Mouse (Mus musculus): ENCODE measurements around the gene Gbe1. TPM values are rescaled to one million over a fixed set of nuclear protein-coding genes. Genes with fewer than 3 reads are reported as not detected.

The Gbe1 gene
- polyA plus RNA-seq, 2 experiments: 3.0 to 5.7 TPM

- WGBS (ENCODE audit: insufficient replicate concordance): 61% methylated on average over 10 of the region's 10 CpGs
- ATAC-seq (ENCODE audit: insufficient read depth) (no peak), DNase-seq (ENCODE audit: low read depth in 3 of 3, low spot score in 3 of 3) (no peak)
- Histone ChIP-seq H3K4me2 (ENCODE audit: low read depth) (no peak overlapping the region), H3K9me3 (ENCODE audit: control insufficient read depth, low read length) (no peaks in the 10 kb centered on the region), H3K27me3 (ENCODE audit: control insufficient read depth, insufficient read depth, low read length) (no peaks in the 10 kb centered on the region), H3K36me3 (replicated peaks; ENCODE audit: control insufficient read depth, insufficient read depth, low read depth) (no peaks in the 10 kb centered on the region), H3K4me3 (ENCODE audit: insufficient read depth in 1 of 2, low read depth in 2 of 2, low read length in 2 of 2) (no peak overlapping the region), H3K9ac (replicated peaks) (no peak overlapping the region), H3K4me1 (replicated peaks; ENCODE audit: control insufficient read depth in 2 of 2, insufficient read depth in 2 of 2, low read length in 1 of 2) (no peaks in the 10 kb centered on the region), H3K27ac (no peak overlapping the region)
- TF ChIP-seq CTCF (IDR thresholded peaks at IDR 0.05; ENCODE audit: low read depth) (no peak), EP300 (IDR thresholded peaks at IDR 0.05; ENCODE audit: low read depth) (no peak)
These were observed 15.3 kb downstream of the Gbe1 start for GRCm38 (mm10) chr16:70329036-70329435.

DNA sequence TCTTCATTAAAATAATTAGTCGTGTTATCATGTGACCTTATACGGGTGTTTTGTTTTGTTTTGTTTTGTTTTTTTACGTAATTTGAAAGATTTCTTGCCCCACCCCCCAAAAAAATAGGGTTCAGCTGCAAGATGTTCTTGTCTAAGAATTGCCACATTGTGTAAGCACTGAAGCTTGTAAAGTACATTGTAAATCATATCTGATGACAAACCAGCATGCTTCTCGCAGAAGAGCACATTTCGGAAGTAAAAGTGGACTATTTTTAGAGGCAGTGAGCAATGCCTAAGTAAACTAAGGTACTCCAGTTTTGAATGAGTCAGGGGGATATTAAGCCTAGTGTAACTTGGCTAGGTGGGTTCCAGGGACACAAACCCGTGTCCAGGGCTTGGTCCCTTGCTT, 15.7 kb downstream of the Gbe1 start:
- Histone ChIP-seq H3K4me3 (ENCODE audit: insufficient read depth in 1 of 2, low read depth in 2 of 2, low read length in 2 of 2) (no peak overlapping the region), H3K27ac (no peak overlapping the region), H3K9me3 (ENCODE audit: control insufficient read depth, low read length) (no peaks in the 10 kb centered on the region), H3K27me3 (ENCODE audit: control insufficient read depth, insufficient read depth, low read length) (no peaks in the 10 kb centered on the region), H3K36me3 (replicated peaks; ENCODE audit: control insufficient read depth, insufficient read depth, low read depth) (no peaks in the 10 kb centered on the region), H3K4me2 (ENCODE audit: low read depth) (no peak overlapping the region), H3K4me1 (replicated peaks; ENCODE audit: control insufficient read depth in 2 of 2, insufficient read depth in 2 of 2, low read length in 1 of 2) (no peaks in the 10 kb centered on the region), H3K9ac (replicated peaks) (no peak overlapping the region)
- no peak for TF ChIP-seq EP300 (IDR thresholded peaks at IDR 0.05; ENCODE audit: low read depth)
- no peak for TF ChIP-seq CTCF (IDR thresholded peaks at IDR 0.05; ENCODE audit: low read depth)
- WGBS (ENCODE audit: insufficient replicate concordance): 59% methylated on average over 6 of the region's 6 CpGs
- ATAC-seq (ENCODE audit: insufficient read depth) (no peak), DNase-seq (ENCODE audit: low read depth in 3 of 3, low spot score in 3 of 3) (no peak)

DNA sequence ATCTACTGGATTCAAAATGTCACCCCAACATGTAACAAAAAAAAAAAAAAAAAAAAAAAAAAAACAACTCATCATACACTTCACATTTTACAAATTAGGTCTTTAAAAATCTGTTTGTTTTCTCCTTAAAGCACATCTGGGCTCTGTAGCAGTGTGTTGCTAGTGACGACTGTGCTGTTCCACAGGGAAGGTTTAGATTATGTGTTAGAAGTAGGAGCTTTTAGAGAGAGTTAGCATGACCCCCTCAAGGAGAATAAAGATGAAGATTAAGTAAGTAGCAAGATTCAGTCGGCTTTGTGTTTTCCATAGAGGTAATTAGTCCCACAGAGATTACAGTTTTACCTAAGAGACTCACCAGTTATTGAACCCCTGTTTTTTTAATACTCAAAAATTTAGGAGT, 16.3 kb downstream of the Gbe1 start:
- Histone ChIP-seq H3K4me3 (ENCODE audit: insufficient read depth in 1 of 2, low read depth in 2 of 2, low read length in 2 of 2) (no peak overlapping the region), H3K36me3 (replicated peaks; ENCODE audit: control insufficient read depth, insufficient read depth, low read depth) (no peaks in the 10 kb centered on the region), H3K9ac (replicated peaks) (no peak overlapping the region), H3K4me1 (replicated peaks; ENCODE audit: control insufficient read depth in 2 of 2, insufficient read depth in 2 of 2, low read length in 1 of 2) (no peaks in the 10 kb centered on the region), H3K9me3 (ENCODE audit: control insufficient read depth, low read length) (no peaks in the 10 kb centered on the region), H3K27me3 (ENCODE audit: control insufficient read depth, insufficient read depth, low read length) (no peaks in the 10 kb centered on the region), H3K27ac (no peak overlapping the region), H3K4me2 (ENCODE audit: low read depth) (no peak overlapping the region)
- TF ChIP-seq EP300 (IDR thresholded peaks at IDR 0.05; ENCODE audit: low read depth): no peak
- TF ChIP-seq CTCF (IDR thresholded peaks at IDR 0.05; ENCODE audit: low read depth): no peak
- no peak for ATAC-seq (ENCODE audit: insufficient read depth)
- 62% methylated on average over 2 of the region's 2 CpGs for WGBS (ENCODE audit: insufficient replicate concordance)
- no peak for DNase-seq (ENCODE audit: low read depth in 3 of 3, low spot score in 3 of 3)

DNA sequence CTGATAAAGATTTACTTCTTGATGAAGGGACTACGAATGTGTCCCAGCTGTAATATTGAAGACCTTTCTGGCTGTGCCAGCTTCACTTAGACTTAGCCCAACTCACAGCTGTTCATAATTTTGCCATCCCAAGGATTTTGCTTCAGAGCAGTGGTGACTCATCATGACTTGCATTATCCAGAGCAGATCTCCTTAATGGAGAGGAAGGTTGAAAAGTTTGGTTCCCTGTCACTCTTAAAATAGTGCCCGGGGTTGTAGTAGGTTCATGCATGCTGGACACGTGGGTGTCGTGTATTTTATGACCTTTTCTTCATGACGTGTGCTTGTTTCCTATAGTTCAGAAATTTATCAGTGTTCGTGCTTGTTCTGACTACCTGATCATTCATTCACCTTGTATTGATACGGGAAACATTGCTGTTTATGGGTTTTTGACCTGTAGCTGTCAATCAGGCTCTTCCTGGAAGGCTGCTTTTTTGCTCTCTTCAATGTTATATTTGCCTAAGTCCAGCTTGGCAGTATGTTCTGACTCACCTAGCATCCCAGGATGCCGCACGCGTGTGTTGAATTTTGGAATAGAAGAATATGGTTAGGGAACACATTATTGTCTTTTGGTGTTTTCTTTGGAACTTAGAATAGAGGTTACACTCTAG, 17.0 kb downstream of the Gbe1 start:
- no peaks in the 10 kb centered on the region for H3K4me1 ChIP-seq (replicated peaks; ENCODE audit: control insufficient read depth in 2 of 2, insufficient read depth in 2 of 2, low read length in 1 of 2)
- ATAC-seq (ENCODE audit: insufficient read depth): no peak
- no peaks in the 10 kb centered on the region for H3K36me3 ChIP-seq (replicated peaks; ENCODE audit: control insufficient read depth, insufficient read depth, low read depth)
- DNase-seq (ENCODE audit: low read depth in 3 of 3, low spot score in 3 of 3): no peak
- H3K27me3 ChIP-seq (ENCODE audit: control insufficient read depth, insufficient read depth, low read length): no peaks in the 10 kb centered on the region
- TF ChIP-seq EP300 (IDR thresholded peaks at IDR 0.05; ENCODE audit: low read depth) (no peak), CTCF (IDR thresholded peaks at IDR 0.05; ENCODE audit: low read depth) (no peak)
- no peak overlapping the region for H3K4me2 ChIP-seq (ENCODE audit: low read depth)
- 76% methylated on average over 10 of the region's 10 CpGs for WGBS (ENCODE audit: insufficient replicate concordance)
- H3K9me3 ChIP-seq (ENCODE audit: control insufficient read depth, low read length): no peaks in the 10 kb centered on the region
- no peak overlapping the region for H3K9ac ChIP-seq (replicated peaks)
- H3K27ac ChIP-seq: no peak overlapping the region
- H3K4me3 ChIP-seq (ENCODE audit: insufficient read depth in 1 of 2, low read depth in 2 of 2, low read length in 2 of 2): no peak overlapping the region

DNA sequence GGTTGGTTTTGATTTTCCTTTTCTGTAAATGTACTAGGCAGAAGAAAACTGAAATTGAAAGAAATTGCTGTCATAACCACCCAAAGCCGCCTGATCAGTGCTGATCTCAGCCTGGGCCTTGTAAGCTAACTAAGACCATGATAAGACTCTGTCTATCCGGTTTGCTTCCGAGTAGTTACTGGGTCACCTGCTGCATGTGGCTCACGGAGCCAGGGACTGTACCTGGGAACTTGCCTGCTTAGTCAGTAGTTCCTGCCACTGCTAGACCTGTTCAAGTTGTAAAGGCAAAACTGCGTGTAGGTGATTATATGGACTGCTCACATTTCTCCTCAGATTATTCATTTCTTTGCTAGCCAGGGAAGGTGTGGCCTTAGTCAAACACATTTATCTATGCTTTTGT, 21.1 kb downstream of the Gbe1 start:
- Histone ChIP-seq H3K36me3 (replicated peaks; ENCODE audit: control insufficient read depth, insufficient read depth, low read depth) (no peaks in the 10 kb centered on the region), H3K27ac (no peak overlapping the region), H3K4me2 (ENCODE audit: low read depth) (no peak overlapping the region), H3K4me3 (ENCODE audit: insufficient read depth in 1 of 2, low read depth in 2 of 2, low read length in 2 of 2) (no peak overlapping the region), H3K9me3 (ENCODE audit: control insufficient read depth, low read length) (no peaks in the 10 kb centered on the region), H3K27me3 (ENCODE audit: control insufficient read depth, insufficient read depth, low read length) (no peaks in the 10 kb centered on the region), H3K9ac (replicated peaks) (no peak overlapping the region), H3K4me1 (replicated peaks; ENCODE audit: control insufficient read depth in 2 of 2, insufficient read depth in 2 of 2, low read length in 1 of 2) (no peaks in the 10 kb centered on the region)
- ATAC-seq (ENCODE audit: insufficient read depth) (no peak), DNase-seq (ENCODE audit: low read depth in 3 of 3, low spot score in 3 of 3) (no peak)
- no peak for TF ChIP-seq EP300 (IDR thresholded peaks at IDR 0.05; ENCODE audit: low read depth)
- no peak for TF ChIP-seq CTCF (IDR thresholded peaks at IDR 0.05; ENCODE audit: low read depth)
- WGBS (ENCODE audit: insufficient replicate concordance): 73% methylated on average over 5 of the region's 5 CpGs

Data from liver, embryonic 14.5 days (tissue).